Mouse (Mus musculus) regulatory T cell (primary cell): ENCODE measurements around the gene Olfr1355.
"Not testable (repeated sequence)": the region's sequence is repeated elsewhere in the genome, so short reads cannot be mapped to it uniquely, and the experiment has no call there.

Experiments
- in situ Hi-C: fragments of 300-600 bp; cut with MboI, MseI; formaldehyde crosslinking; loops from one replicate; pipeline ENCODE4 v1.15.1; 2025; ENCODE audit warnings: high pct_unique_total_duplicates

Gene Olfr1355

DNA sequence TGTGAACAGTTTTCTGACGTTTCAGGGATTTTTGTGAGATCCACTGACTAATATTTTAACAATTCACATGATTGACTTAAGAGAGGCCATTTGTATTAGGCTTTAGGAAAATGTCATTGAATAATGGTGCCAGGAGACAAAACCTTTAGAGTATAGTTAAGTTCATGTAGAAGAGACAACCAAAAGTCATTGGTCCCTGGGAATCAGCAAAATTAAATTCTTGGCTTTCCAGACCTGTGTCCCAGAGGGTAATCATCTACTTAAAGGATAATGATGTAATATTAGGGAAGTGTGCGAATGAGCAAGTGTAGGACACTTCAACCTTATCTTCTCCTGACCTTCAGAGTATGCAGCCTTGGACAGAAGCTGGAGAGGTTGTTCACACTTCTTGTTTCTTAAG, at the start of gene Olfr1355:
Gene Olfr1355 (plus strand): TSS at position 301 of the 400 bp plus-strand sequence.
- in situ Hi-C loops: no loop called here

DNA sequence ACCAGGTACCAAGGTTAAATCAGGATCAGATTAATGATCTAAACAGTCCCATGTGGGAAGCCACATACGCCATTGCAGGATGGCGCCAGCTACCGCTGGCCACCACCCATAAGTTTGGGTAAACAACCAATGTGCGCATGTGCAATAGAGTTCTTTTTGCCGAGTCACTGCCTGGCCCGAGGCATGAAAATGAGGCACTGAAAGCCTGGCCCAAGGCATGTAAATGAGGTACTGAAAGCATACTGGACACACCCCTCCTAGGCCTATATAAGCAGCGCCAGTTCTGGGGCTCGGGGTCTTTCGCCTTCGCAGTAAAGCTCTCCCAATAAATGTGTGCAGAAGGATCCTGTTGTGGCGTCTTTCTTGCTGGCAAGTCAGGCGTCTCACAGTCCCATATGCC, 34.9 kb upstream of the Olfr1355 start:
- in situ Hi-C loops: not testable (repeated sequence)

DNA sequence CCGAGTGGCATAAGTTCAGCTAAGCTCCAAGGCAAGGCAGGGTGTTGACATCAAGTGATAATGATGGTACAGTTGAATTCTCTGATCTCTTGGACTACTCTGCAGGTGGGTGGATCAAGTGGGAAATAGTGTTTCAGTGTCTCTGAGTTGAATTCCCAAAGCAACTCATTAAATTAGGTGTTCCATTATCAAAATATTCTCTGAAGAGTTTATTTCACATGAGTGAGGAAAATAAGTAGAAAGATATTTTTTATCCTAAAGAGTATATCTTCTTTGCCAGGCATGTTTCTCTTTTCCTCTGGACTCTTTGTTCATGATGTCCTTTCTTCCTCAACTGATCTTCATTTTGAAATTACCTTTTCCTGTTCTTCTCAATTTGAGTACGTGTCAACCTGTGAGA, 23.3 kb upstream of the Olfr1355 start, which contains the start of gene Olfr1356:
Gene Olfr1356 (minus strand): TSS at position 101 of the 400 bp plus-strand sequence.
- in situ Hi-C loops: no loop called here

DNA sequence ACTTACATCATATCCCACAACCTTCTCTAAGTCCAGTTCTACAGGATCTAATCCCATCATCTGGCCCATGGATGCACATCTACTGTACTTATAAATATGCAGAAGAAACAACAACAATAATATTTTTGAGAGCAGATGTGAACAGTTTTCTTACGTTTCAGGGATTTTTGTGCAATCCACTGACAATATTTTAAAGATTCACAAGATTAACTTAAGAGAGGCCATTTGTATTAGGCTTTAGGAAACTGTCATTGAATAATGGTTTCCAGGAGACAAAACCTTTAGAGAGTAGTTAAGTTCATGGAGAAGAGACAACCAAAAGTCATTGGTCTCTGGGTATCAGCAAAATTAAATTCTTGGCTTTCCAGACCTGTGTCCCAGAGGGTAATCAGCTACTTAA, 37.5 kb downstream of the Olfr1355 start, which contains the start of gene Olfr1354:
Gene Olfr1354 (plus strand): TSS at position 301 of the 400 bp plus-strand sequence.
- in situ Hi-C loops: not testable (repeated sequence)
